Mouse (Mus musculus) adrenal gland, postnatal 36 days (tissue): ENCODE data around the gene Gadd45g. TPM values are rescaled to one million over a fixed set of nuclear protein-coding genes. Genes with fewer than 3 reads are reported as not detected.
"Not testable (repeated sequence)": the region's sequence is repeated elsewhere in the genome, so short reads cannot be mapped to it uniquely, and the experiment has no call there.

Experiments used
- DNase-seq, 2 experiments: peaks; one replicate each; pipeline ENCODE4 v3.0.0; 2021; ENCODE audit warnings: mixed read lengths in 1 of 2
- total RNA-seq, 2 experiments: library from RNA; stranded (reverse); gene quantifications; 2 replicates each; pipeline ENCODE4 v1.2.3; 2021

The Gadd45g gene
- total RNA-seq, 2 experiments from 2014 or later: 71.8 to 72.5 TPM

DNA sequence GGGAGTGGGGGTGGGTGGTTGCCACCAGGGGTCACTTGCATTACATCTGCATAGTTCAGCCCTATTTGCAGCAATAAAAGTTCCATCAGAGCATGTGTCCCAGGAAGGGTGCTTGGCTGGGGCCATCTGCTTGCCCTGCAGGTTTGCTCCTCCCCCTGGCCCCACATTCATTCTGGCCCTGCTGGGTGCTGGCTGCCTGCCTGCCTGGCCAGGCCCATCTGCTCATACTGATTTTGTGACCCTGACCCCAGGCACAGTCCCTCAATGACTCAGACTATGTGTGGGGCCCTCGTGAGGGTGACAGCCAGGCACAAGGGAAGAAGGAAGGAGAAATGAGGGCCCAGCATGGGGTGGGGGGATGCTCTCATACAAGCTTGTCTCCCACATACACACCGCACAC lies 12.9 kb upstream of the Gadd45g start:
- peak; percentile 88 to 91 for DNase-seq

DNA sequence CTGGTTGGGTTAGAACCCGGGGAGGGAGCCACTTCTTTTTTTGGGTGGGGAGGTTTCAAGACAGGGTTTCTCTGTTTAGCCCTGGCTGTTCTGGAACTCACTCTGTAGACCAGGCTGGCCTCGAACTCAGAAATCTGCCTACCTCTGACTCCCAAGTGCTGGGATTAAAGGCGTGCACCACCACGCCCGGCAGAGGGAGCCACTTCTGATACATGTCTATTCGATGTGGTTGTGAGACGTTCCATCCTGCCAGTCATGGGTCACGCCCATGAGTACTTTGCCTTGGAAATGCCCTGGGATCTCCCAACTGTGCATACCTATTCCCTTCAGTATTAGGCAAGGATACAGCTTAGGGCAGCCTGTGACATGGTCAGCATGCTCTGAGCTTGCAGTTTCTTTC lies 12.5 kb upstream of the Gadd45g start:
- DNase-seq: not testable (repeated sequence)

DNA sequence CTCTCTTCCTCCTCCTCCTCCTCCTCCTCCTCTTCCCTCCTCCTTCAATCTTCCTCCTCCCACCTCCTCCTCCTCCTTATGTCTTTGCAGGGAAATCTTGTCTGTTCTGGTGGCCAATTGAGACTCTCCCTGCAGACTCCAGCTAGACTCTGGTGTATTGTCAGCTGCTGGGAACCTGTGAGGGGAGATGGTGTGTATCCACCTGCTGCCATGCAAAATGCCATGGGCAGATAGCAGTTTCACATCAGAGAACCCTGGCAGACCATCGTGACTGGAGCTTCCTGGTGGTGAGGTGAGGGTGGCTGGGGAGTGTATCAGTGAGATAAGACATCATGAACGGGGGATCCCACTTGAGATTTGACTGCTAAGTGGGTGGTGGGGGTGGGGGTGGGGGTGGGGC lies 12.0 kb upstream of the Gadd45g start:
- DNase-seq: no peak

DNA sequence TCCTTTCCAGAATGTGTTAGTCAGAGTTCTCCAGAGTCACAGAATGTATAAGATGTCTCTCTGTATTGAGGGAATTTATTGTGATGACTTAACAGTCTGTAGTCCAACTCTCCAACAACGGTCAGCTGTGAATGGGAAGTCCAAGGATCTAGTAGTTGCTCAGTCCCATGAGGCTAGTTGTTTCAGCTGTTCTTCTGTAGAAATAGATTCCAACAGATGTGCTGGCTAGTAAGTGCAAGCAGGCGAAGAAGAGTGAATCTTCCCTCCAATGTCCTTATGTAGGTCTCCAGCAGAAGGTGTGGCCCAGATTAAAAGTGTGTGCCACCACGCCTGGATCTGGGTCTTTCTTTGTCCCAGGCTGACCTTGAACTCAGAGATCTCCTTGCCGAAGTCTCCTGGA lies 11.3 kb upstream of the Gadd45g start:
- not testable (repeated sequence) for DNase-seq

DNA sequence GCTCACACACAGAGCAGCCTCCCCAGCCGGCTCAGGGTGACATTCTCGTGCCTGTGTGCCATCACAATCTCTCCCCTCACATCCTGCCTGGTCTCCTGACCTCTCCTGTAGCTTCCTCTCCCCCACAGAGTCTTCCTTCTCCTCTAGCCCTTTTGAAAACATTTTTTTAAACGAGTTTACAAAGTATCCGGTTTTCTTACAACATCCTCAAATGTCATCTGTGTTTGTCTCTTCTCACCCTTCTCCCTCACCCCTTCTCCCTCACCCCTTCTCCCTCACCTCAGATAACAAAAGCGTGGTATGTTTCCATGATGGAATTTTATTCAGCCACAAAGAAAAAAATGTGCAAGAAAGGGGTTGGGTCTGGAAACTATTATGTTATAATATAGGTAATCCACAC lies 9.1 kb upstream of the Gadd45g start:
- DNase-seq: no peak

DNA sequence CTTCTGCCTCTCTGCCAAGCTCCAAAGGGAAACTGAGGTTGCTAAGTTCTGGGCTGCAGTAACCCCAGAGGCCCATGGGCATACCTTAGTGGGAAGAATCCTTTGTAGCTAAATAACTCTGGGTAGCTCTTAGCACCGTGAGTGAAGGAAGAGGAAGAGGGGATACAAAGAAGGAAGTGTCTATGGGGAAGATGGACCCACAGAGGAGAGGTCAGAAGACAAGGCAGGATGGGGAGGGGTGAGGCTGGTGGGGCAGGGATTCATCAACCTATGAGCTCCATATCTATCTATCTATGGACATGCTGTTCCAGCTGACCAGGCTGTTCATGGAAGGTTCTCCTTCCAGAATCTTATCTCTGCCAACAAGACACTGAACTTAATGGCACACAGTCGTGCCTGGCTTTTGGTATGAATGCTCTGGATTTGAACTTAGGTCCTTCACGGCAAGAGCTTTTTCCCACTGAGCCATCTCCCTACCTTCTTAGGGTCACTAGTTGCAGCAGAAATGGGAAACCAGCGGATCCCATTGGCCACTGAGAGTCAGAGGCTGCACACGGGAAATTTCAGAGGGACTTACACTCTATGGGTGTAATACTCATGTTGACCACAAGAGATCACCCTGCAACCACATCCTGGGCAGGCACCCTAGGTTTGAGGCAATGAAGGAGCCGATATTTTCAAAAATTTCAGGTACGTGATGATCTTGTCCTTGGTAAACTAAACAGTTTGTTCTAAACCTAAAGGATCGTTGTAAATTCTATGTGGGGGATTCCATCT lies 7.0 kb upstream of the Gadd45g start:
- DNase-seq: peak in 1 of 2 experiments; percentile 51

DNA sequence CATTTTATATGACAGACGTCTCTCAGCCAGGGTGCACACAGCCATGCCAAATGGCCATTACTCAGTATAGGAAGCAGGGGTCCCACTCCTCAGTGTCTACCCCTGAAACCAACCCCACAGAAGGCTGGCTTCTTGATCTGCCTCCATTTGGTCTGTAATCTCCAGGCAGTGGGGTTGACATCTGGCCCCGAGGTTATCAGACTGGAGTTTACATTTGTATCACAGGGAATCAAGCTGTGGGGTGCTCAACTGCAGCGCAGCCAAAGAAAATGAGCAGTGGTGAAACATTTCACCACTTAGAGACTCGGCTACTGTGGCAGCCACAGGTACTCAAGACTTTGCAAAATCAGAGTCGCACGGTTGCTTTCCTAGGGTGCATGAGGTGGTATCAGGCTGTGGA lies 5.8 kb upstream of the Gadd45g start:
- no peak for DNase-seq

DNA sequence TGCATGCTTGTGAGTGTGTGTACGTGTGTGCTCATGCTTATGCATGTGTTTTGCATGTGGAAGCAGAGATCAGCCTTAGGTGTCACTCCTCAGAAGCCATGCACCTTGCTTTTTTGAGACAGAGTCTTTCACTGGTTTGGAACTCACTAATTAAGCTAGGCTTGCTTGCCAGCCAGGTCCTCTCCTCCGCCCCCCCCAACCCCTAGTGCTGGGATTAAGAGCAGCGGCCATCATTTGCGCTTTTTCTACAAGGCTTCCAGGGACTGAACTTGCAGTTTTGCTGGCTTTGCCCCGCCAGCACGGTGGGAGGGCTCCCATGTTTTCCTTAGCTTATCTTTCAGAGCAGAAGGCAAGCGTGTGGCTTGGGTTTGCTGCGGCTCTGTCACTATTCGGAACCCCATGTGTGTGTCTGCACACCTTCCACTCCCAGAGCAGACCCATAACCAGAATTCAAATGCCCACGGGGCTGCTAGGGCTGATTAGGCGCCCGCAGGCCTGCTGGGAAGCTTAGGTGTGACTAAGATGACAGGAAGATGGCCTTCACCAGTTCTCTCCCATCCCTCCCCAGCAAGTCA lies 4.8 kb upstream of the Gadd45g start:
- DNase-seq: no peak

DNA sequence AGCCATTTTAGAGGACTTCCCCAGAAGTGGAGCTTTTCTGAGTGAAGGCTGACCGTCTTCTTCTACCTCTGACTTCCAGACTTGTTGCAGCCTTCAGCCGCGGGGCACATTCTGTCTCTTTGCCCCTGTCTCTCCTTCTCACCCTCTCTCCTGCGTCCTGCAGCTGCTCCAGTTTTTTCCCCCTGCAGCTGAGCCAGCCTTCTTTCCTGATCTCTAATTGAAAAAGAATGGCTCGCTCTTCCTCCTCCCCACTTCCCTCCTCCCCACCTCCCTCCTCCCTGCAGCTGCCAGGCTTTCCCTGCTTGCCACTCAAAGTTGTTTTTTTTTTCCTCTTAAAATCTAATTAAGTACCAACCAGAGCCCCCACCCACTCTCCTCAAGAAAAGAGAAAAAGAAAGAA lies 4.3 kb upstream of the Gadd45g start:
- DNase-seq: no peak

DNA sequence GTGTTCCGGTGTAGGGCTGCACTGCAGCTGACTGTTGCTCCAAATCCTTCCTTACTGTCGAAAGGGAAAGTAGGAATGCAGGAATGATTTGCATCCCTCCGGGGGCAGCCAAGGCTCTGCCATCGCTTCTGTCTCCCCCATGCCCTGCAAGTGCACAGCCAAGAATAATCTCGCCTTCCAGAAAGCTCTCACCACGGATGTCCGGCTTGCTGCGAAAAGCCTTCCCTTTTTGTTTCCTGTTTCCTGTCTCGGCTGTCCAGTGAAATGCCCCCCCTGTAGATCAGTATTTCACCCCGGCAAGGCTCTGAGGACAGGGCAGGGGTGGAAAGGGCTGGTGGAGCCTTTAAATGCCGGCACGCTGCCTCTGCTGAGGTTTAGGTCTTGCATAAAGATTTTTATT lies 3.7 kb upstream of the Gadd45g start:
- DNase-seq: no peak

DNA sequence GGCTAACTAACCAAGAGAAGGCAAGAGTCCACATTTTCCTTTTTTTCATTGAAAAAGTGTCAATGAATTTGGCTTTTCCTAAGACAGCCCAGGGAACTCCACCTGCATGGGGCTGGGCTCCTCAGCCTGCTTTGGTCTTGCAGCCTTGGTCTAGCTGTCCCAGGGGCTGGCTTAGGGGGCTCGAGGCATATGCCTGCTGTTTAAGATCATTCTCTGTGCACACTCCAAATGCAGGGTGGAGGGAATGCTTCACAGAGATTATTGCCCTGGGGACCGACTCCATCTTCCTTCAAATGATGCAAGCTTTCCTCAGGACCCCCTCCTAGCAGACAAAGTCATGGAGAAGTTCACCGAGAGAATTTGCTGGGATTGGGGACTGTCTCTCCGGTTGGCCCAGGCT lies 3.2 kb upstream of the Gadd45g start:
- DNase-seq: no peak

DNA sequence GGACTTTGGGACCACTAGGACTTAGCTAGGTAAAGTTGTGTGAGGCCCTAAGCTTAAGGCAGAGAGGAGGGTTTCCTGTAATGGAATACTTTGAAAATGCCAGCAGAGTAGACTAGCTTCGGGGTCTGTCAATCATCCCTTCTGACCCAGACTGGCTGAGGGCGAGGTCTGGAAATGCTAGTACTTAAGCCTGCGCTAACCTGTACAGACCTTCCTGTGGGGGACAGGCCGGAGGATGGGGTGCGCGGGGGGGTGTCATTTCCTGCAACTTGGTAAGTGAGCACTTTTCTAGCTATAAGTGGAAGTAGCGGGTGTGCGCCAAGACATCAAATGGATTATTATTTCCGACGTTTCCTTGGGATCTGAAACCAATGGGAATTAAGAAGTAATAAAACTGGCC lies 2.4 kb upstream of the Gadd45g start:
- no peak for DNase-seq

DNA sequence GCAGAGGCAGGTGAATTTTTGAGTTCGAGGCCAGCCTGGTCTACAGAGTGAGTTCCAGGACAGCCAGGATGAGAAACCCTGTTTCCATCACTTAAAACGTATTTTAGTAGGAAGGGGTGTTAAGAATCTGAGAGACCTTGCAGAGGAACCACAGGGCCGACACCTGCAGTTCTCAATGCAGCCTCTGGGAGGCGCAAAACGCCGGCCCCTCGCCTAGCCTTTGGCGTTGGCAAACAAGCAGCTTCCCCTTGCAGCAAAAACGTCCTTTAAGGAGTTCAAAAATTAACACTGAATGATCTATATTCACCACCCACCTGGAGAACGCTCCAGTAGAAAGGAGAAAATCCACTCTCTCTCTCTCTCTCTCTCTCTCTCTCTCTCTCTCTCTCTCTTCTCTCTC lies 1.8 kb upstream of the Gadd45g start:
- peak; percentile 78 to 81 for DNase-seq

DNA sequence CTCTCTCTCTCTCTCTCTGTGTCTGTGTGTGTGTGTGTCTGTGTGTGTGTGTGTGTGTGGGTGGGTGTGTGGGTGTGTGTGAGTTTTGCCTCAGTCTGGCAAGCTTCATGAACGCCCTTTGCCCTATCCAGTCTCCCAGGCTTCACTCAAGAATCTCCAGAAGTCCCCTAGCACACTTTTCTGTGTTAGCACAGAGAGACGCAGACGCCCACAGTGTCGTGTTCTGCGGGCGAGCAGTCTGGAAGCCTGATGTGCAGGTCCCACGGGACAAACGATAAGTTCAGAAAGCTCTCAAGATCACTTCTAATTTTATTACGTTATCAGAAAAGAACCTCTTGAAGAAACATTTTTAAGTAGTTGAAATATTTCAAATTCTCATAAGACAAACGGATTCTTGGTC lies 1.4 kb upstream of the Gadd45g start:
- DNase-seq: peak in 1 of 2 experiments; percentile 22

DNA sequence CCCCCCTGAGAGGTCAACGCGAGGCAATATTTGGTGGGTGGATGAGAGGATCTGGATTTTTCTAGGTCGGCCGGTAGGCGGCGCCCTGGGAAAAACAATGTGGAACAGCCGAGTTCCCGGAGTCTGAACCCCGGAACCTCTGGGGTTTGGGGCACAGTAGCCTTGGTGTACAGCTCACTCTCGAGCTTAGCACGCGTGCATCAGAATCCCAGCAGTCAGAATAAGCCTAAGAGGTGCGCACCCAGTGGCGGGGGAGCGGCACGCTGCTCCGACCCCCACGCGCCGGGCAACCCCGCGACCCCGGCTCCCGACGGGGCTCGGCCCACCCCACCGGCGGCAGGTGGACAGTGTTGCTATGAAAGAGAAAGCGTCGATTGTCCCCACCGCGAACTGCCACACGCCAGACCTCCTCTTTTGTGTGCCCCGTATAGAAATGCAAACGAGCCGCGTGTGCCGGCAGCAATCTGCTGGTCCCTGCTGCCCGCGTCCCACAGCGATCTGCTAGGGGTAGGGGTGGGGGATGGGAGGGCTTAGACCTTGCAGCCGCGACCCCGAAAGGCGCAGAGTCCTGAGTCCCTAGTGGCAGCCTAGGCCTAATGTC lies 787 bp upstream of the Gadd45g start:
- peak; percentile 91 to 94 for DNase-seq

DNA sequence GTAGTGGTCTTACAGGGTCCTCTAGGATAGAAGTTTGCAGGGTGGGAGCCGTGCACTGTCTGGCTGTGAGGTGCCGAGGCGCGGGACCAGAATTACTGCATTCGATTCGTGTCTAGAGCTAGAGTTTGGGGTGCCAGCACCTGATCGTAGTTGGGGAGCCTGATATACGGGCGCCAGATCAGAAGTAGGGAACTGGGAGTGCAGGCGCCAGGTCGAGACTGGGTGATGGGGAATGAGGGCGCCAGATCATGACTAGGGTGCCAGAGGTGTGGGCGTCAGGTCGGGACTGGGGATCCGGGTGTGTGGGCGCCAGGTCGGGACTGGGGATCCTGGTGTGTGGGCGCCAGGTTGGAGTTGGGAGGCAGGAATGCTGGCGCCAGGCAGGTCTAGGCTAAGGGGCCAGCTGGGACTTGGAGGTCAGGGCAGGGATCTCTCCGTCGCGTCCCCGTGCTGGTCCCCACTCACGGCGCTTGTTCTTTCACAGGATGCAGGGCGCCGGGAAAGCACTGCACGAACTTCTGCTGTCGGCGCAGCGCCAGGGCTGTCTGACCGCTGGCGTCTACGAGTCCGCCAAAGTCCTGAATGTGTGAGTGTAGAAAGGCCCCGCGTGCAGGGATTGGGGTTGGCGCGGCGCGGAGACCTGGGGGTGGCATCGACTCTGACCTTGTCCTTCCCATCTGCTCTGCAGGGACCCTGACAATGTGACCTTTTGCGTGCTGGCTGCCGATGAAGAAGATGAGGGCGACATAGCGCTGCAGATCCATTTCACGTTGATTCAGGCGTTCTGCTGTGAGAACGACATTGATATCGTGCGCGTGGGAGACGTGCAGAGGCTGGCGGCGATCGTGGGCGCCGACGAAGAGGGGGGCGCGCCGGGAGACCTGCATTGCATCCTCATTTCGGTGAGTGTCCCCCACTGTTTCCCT lies 653 bp downstream of the Gadd45g start:
- peak; percentile 85 to 88 for DNase-seq

DNA sequence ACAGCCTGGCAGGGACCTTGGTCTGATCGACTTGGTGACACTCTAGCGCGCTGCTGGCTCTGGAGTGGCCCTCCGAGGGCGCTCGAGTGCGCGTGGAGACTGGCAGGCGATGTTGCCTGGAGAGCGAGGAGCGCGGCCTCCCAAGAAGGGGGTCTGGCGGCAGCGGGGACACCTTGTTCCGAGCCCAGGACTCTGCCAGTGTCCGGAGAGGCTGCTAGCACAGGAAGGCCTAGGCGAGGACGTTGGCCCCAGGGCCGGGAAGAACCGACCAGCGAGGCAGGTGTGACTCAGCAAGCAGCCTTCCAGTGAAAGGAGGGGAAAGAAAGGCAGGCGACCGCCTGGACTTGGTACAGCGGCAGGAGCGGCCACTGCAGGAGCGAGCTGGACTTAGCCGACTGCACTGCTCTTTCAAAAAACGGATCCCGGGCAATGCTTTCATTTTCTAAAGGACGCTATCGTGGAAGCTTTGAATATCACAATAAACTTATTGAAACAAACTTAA lies 1.6 kb downstream of the Gadd45g start:
- DNase-seq: peak; percentile 84 to 89

DNA sequence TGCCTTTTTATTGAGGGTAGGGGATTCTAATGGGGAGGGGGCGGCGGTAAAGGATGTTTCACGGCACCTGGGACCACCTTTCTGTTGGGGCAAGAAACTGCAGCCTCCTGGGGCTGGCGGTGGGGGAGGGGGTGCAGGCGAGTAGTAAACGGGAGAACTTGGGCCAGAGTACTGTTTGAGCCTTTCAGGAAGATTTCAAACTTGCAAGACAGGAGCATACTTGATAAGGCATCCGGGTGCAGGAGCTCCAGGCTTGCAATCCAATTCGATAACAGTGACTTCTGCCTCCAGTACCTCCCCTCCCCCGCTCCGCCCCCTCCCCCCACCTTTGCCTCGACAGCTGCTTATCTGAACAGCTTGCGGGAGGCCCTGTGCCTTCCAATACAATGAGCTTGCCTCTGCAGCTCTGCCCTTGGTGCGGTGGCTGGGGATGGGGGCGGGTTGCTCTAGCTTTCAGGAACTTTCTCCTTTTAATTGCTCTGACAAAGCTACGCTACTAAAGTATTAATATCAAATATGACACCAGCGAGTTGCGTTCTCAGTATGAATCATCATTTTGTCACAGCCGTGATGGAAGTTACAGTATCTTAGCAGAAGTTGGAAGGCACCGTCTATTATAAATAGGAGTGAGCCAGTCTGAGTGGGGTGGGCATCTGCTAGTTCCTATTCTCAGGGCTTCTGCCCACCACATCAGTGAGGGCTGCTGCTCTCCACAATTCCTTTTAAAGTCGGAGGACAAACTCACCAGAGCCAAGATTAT lies 2.2 kb downstream of the Gadd45g start:
- DNase-seq: peak in 1 of 2 experiments; percentile 62

DNA sequence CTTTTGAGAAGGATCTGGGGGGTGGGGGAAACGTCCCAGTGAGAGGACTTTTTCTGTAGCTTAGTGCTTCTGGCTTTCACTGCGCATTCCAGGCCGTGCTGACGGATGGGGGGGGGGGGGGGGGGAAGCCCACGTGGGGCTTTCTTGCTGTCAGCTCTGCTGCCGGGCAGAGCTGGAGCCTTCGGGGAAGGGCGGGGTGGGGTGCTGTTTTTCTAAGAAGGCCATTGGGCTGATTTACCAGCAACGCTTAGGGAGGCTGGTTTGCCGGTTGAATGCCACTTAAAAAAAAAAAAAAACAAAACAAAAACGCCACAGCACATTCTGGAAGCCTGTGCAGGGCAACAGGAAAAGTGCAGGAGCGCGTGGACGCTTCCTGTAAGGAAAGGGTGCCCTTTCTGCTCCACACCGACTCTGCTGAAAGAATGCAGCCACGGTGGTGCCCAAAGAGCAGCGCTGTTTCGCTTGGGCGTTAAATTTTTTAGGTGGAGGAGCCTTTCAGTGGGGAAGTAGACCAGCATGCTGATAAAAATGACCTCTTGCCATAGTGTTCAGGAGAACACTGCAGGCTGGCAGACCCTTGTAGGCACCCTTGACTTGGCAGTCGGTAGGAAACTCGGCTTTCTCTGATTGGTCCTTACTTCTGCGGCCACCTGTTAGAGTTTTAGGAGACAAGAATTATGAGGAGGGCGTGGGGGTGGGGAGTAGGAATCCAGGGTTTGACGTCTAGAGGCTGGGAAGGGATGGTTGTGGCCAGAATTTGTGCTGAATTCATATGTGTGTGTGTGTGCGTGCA lies 3.0 kb downstream of the Gadd45g start:
- peak; percentile 49 to 76 for DNase-seq

DNA sequence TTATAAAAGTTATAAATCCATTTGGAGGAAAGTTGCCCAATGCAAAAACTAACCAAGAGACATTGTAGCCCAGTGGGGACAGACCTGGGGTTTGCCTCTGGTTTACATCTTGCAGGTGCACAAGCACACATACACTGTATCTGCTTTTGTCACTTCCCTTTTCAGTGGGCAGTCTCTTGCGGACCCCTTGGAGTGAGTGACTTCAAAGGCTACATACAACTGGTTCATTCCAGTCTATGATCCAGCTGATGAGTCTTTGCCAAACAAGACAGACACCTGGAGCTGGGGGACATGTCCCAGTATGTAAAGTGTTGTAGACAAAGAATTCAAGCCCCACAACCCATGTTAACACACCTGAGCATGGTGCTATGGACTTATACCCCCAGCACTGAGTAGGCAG lies 4.1 kb downstream of the Gadd45g start:
- DNase-seq: no peak
